Mouse (Mus musculus) cerebellum, adult 2 months (tissue): Measurements from ENCODE around the gene Mobp.

Experiments
- CTCF ChIP-seq: fragments of 200-500 bp; IDR thresholded peaks from 2 replicates; pipeline ENCODE4 v1.5.1; 2011; ENCODE audit warnings: low read depth, mild to moderate bottlenecking, control low read depth, low read length, moderate library complexity, borderline replicate concordance; ENCODE audit not compliant: insufficient read depth
- POLR2A ChIP-seq: fragments of 200-500 bp; IDR thresholded peaks from 2 replicates; pipeline ENCODE4 v1.6.1; 2011; ENCODE audit warnings: low read length, control low read depth, borderline replicate concordance; ENCODE audit not compliant: insufficient read depth

DNA sequence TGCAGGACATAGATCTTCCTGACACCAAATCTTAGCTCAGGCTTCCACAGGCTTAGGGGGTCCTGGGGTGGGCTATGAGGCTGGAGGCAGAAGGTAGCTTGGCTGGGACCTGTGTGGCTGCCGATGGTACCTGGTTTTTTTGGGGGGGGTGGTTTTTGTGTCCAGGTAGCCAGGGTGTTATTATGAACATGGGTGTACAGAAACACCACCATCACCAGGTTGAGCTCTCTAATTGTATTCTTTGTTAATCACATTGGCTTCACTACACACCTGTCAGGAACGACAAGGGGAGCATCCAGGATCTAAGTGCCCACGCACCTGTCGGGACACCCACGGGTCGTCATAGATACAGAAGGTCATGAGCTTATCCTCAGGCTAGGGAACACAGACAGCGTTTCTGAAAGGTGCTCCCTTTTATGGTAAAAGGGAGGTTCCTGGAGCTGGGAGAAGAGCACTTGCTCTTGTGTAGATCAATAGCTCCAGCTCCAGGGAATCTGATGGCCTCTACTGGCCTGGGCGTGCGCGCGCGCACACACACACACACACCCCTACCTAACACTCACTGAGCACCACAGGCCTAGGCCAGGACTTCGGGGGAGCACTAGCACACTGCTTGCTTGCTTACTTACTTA lies 14.9 kb upstream of the Mobp start:
- no peak for TF ChIP-seq CTCF
- no peak for TF ChIP-seq POLR2A
